Mouse (Mus musculus) kidney, adult 11 months (tissue): ENCODE results near the gene Cdhr5.
A peak's percentile ranks its signal among the peaks of the same experiment; 100 is the strongest.

Experiments
- DNase-seq: peaks from one replicate; pipeline ENCODE4 v3.0.0; 2022

Cdhr5 gene

GRCm38 (mm10) chr7:141222126-141222467 is 54.5 kb downstream of the Cdhr5 start:
- no peak for DNase-seq

GRCm38 (mm10) chr7:141221249-141222125 is 55.1 kb downstream of the Cdhr5 start:
- peak; percentile 99 for DNase-seq

- no peak for DNase-seq
Measured at GRCm38 (mm10) chr7:141220377-141220776, 56.2 kb downstream of the Cdhr5 start.

GRCm38 (mm10) chr7:141219558-141220099 is 57.0 kb downstream of the Cdhr5 start:
- no peak for DNase-seq
